Mouse (Mus musculus): Measurements from ENCODE around the gene Camta1.

Camta1 gene

GRCm38 (mm10) chr4:151451885-151452284 lies 409.8 kb downstream of the Camta1 start:
- DNase-seq (ENCODE audit: low read depth, low spot score), result no peak

- no peak for DNase-seq (ENCODE audit: low read depth, low spot score)
Observed at GRCm38 (mm10) chr4:151449981-151450380, 411.7 kb downstream of the Camta1 start.

GRCm38 (mm10) chr4:151448341-151448740 lies 413.3 kb downstream of the Camta1 start:
- DNase-seq (ENCODE audit: low read depth, low spot score), result no peak

- DNase-seq (ENCODE audit: low read depth, low spot score), result no peak
Observed at GRCm38 (mm10) chr4:151444665-151445064, 417.0 kb downstream of the Camta1 start.

GRCm38 (mm10) chr4:151438561-151438960 lies 423.1 kb downstream of the Camta1 start:
- no peak for DNase-seq (ENCODE audit: low read depth, low spot score)

GRCm38 (mm10) chr4:151437859-151438258 lies 423.8 kb downstream of the Camta1 start:
- DNase-seq (ENCODE audit: low read depth, low spot score), result no peak

GRCm38 (mm10) chr4:151425133-151425532 lies 436.5 kb downstream of the Camta1 start:
- DNase-seq (ENCODE audit: low read depth, low spot score), result no peak

GRCm38 (mm10) chr4:151422922-151423321 lies 438.8 kb downstream of the Camta1 start:
- no peak for DNase-seq (ENCODE audit: low read depth, low spot score)

- DNase-seq (ENCODE audit: low read depth, low spot score), result no peak
Observed at GRCm38 (mm10) chr4:151422361-151422760, 439.3 kb downstream of the Camta1 start.

GRCm38 (mm10) chr4:151418344-151418875 lies 443.3 kb downstream of the Camta1 start:
- no peak for DNase-seq (ENCODE audit: low read depth, low spot score)

- peak; percentile 50 for DNase-seq (ENCODE audit: low read depth, low spot score)
Observed at GRCm38 (mm10) chr4:151415812-151416211, 445.9 kb downstream of the Camta1 start.

- DNase-seq (ENCODE audit: low read depth, low spot score), result no peak
Observed at GRCm38 (mm10) chr4:151415376-151415775, 446.3 kb downstream of the Camta1 start.

GRCm38 (mm10) chr4:151414952-151415351 lies 446.7 kb downstream of the Camta1 start:
- no peak for DNase-seq (ENCODE audit: low read depth, low spot score)

GRCm38 (mm10) chr4:151411641-151412061 lies 450.0 kb downstream of the Camta1 start:
- DNase-seq (ENCODE audit: low read depth, low spot score), result peak; percentile 93

GRCm38 (mm10) chr4:151411016-151411415 lies 450.7 kb downstream of the Camta1 start:
- DNase-seq (ENCODE audit: low read depth, low spot score), result peak; percentile 36

GRCm38 (mm10) chr4:151409291-151409690 lies 452.4 kb downstream of the Camta1 start:
- no peak for DNase-seq (ENCODE audit: low read depth, low spot score)

GRCm38 (mm10) chr4:151408811-151409210 lies 452.9 kb downstream of the Camta1 start:
- DNase-seq (ENCODE audit: low read depth, low spot score), result no peak

- no peak for DNase-seq (ENCODE audit: low read depth, low spot score)
Observed at GRCm38 (mm10) chr4:151408246-151408645, 453.4 kb downstream of the Camta1 start.

- DNase-seq (ENCODE audit: low read depth, low spot score), result peak; percentile 3
Observed at GRCm38 (mm10) chr4:151407129-151407528, 454.5 kb downstream of the Camta1 start.

GRCm38 (mm10) chr4:151404581-151405256 lies 457.0 kb downstream of the Camta1 start:
- DNase-seq (ENCODE audit: low read depth, low spot score), result no peak

GRCm38 (mm10) chr4:151401685-151402397 lies 459.8 kb downstream of the Camta1 start:
- no peak for DNase-seq (ENCODE audit: low read depth, low spot score)

GRCm38 (mm10) chr4:151396536-151396935 lies 465.1 kb downstream of the Camta1 start:
- DNase-seq (ENCODE audit: low read depth, low spot score), result no peak

- DNase-seq (ENCODE audit: low read depth, low spot score), result no peak
Observed at GRCm38 (mm10) chr4:151389345-151389744, 472.3 kb downstream of the Camta1 start.

All from 3T3-L1 (cell line).